Mouse (Mus musculus): ENCODE data around the gene Epn2. TPM values are rescaled to one million over a fixed set of nuclear protein-coding genes. Genes with fewer than 3 reads are reported as not detected.

Gene Epn2
- polyA plus RNA-seq, 1 experiment: 9.3 TPM

DNA sequence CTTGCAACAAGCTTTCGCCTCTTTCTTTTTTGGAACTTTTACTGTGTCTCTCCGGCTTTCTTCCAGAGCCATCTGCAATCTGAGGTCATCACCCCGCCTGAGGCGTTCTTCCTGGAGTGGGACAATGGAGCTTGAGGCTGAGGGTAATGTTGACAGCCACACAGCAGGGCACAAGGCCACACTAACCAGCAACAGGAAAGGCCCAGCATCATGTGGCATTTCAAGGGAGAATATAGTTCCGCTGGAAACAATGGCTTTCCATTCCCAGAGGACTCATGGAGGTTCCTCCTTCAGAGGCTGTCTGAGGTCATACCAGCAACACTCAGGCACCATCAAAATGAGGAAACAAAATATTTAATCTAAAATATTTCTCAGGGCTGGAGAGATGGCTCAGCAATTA is 45.9 kb downstream of the Epn2 start:
- H3K4me1 ChIP-seq (ENCODE audit: control insufficient read depth, insufficient read depth, insufficient read length): no peaks in the 10 kb centered on the region
- H3K27me3 ChIP-seq (ENCODE audit: control insufficient read depth, insufficient read depth, low read length): no peaks in the 10 kb centered on the region
- DNase-seq (ENCODE audit: low read depth in 1 of 2, low spot score in 2 of 2): no peak
- no peak overlapping the region for H3K4me3 ChIP-seq (ENCODE audit: extremely low read depth, insufficient read depth, insufficient read length)
- peak overlapping the region; percentile 51 for H3K27ac ChIP-seq (ENCODE audit: insufficient read depth, low read length)
- TF ChIP-seq CTCF (IDR thresholded peaks at IDR 0.05; ENCODE audit: extremely low read depth, insufficient read depth, insufficient read length, insufficient replicate concordance) (no peak), POLR2A (IDR thresholded peaks at IDR 0.05; ENCODE audit: low read depth, low read length) (no peak)
- H3K36me3 ChIP-seq (ENCODE audit: control insufficient read depth, insufficient read depth, low read length): no peaks in the 10 kb centered on the region
- WGBS: 82% methylated on average over 5 of the region's 5 CpGs

- no peaks in the 10 kb centered on the region for H3K27me3 ChIP-seq (ENCODE audit: control insufficient read depth, insufficient read depth, low read length)
- 91% methylated on average over 2 of the region's 2 CpGs for WGBS
- no peak overlapping the region for H3K27ac ChIP-seq (ENCODE audit: insufficient read depth, low read length)
- H3K36me3 ChIP-seq (ENCODE audit: control insufficient read depth, insufficient read depth, low read length): no peaks in the 10 kb centered on the region
- no peak for DNase-seq (ENCODE audit: low read depth in 1 of 2, low spot score in 2 of 2)
- TF ChIP-seq CTCF (IDR thresholded peaks at IDR 0.05; ENCODE audit: extremely low read depth, insufficient read depth, insufficient read length, insufficient replicate concordance): no peak
- TF ChIP-seq POLR2A (IDR thresholded peaks at IDR 0.05; ENCODE audit: low read depth, low read length): no peak
- no peaks in the 10 kb centered on the region for H3K4me1 ChIP-seq (ENCODE audit: control insufficient read depth, insufficient read depth, insufficient read length)
- no peak overlapping the region for H3K4me3 ChIP-seq (ENCODE audit: extremely low read depth, insufficient read depth, insufficient read length)
These were observed 46.7 kb downstream of the Epn2 start for GRCm38 (mm10) chr11:61532820-61533219.

DNA sequence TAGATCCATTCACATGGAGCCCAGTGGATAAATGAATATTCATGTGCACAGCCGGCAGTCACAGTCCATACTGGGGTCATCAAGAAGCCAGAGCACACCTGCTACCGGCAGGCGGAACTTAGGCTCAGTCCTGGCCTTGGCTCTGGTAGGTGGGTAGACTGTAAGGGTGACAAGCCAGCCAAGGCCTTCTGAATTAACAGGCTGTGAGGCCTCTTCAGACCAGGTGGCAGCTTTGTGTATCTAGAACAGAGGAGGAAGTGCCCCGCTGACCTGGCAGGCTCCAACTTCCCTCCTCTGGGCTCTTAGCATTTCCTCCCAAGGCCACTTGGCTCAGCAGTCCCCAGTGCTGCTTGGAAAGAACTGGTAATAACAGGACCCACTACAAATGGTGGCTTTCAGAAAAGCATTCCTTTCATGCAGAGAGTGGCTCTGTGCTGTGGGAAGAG is 50.2 kb downstream of the Epn2 start:
- 38% methylated on average over 4 of the region's 4 CpGs for WGBS
- H3K27me3 ChIP-seq (ENCODE audit: control insufficient read depth, insufficient read depth, low read length): no peaks in the 10 kb centered on the region
- peak in 1 of 2 experiments; percentile 6 for DNase-seq (ENCODE audit: low read depth in 1 of 2, low spot score in 2 of 2)

GRCm38 (mm10) chr11:61526872-61527271 is 52.6 kb downstream of the Epn2 start:
- 80% methylated on average over 1 of the region's 1 CpGs for WGBS
- Histone ChIP-seq H3K27ac (ENCODE audit: insufficient read depth, low read length) (no peak overlapping the region), H3K4me1 (ENCODE audit: control insufficient read depth, insufficient read depth, insufficient read length) (no peaks in the 10 kb centered on the region), H3K4me3 (ENCODE audit: extremely low read depth, insufficient read depth, insufficient read length) (no peak overlapping the region), H3K27me3 (ENCODE audit: control insufficient read depth, insufficient read depth, low read length) (no peaks in the 10 kb centered on the region), H3K36me3 (ENCODE audit: control insufficient read depth, insufficient read depth, low read length) (no peaks in the 10 kb centered on the region)
- TF ChIP-seq POLR2A (IDR thresholded peaks at IDR 0.05; ENCODE audit: low read depth, low read length) (no peak), CTCF (IDR thresholded peaks at IDR 0.05; ENCODE audit: extremely low read depth, insufficient read depth, insufficient read length, insufficient replicate concordance) (no peak)
- DNase-seq (ENCODE audit: low read depth in 1 of 2, low spot score in 2 of 2): no peak

More for the DNA sequence above, 50.2 kb downstream of the Epn2 start:
- TF ChIP-seq CTCF (IDR thresholded peaks at IDR 0.05; ENCODE audit: extremely low read depth, insufficient read depth, insufficient read length, insufficient replicate concordance) (no peak), POLR2A (IDR thresholded peaks at IDR 0.05; ENCODE audit: low read depth, low read length) (no peak)
- Histone ChIP-seq H3K36me3 (ENCODE audit: control insufficient read depth, insufficient read depth, low read length) (no peaks in the 10 kb centered on the region), H3K4me3 (ENCODE audit: extremely low read depth, insufficient read depth, insufficient read length) (no peak overlapping the region), H3K27ac (ENCODE audit: insufficient read depth, low read length) (0 out of 2 replicates have a peak overlapping the region, but pooled peaks have one; percentile 20), H3K4me1 (ENCODE audit: control insufficient read depth, insufficient read depth, insufficient read length) (no peaks in the 10 kb centered on the region)

- H3K36me3 ChIP-seq (ENCODE audit: control insufficient read depth, insufficient read depth, low read length): no peaks in the 10 kb centered on the region
- no peak for DNase-seq (ENCODE audit: low read depth in 1 of 2, low spot score in 2 of 2)
- H3K4me3 ChIP-seq (ENCODE audit: extremely low read depth, insufficient read depth, insufficient read length): no peak overlapping the region
- H3K4me1 ChIP-seq (ENCODE audit: control insufficient read depth, insufficient read depth, insufficient read length): no peaks in the 10 kb centered on the region
- H3K27ac ChIP-seq (ENCODE audit: insufficient read depth, low read length): no peak overlapping the region
- no peaks in the 10 kb centered on the region for H3K27me3 ChIP-seq (ENCODE audit: control insufficient read depth, insufficient read depth, low read length)
- WGBS: 84% methylated on average over 3 of the region's 3 CpGs
- TF ChIP-seq CTCF (IDR thresholded peaks at IDR 0.05; ENCODE audit: extremely low read depth, insufficient read depth, insufficient read length, insufficient replicate concordance) (no peak), POLR2A (IDR thresholded peaks at IDR 0.05; ENCODE audit: low read depth, low read length) (no peak)
These were observed 59.9 kb downstream of the Epn2 start for GRCm38 (mm10) chr11:61519484-61520107.

DNA sequence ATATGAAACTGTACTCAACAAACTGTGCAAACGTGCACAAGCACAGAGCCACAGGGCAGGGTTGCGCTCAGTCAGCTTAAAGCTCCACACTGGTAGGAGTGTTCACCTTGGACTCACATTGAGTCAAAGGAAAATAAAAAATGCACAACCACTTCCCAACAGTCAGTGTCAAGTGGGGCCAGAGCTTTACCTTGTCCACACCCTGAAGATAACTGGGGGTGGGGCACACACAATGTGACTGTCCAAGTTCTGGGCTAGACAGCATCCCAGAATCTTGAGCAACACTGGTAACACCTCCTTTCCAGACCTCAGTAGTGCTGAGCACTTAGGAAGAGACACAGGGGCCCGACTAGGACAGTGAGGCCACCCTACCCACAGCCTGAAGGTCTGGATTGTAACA is 60.6 kb downstream of the Epn2 start:
- WGBS: 90% methylated on average over 3 of the region's 3 CpGs

GRCm38 (mm10) chr11:61517971-61518370 is 61.5 kb downstream of the Epn2 start:
- Histone ChIP-seq H3K4me1 (ENCODE audit: control insufficient read depth, insufficient read depth, insufficient read length) (no peaks in the 10 kb centered on the region), H3K27ac (ENCODE audit: insufficient read depth, low read length) (no peak overlapping the region), H3K27me3 (ENCODE audit: control insufficient read depth, insufficient read depth, low read length) (no peaks in the 10 kb centered on the region), H3K4me3 (ENCODE audit: extremely low read depth, insufficient read depth, insufficient read length) (no peak overlapping the region), H3K36me3 (ENCODE audit: control insufficient read depth, insufficient read depth, low read length) (no peaks in the 10 kb centered on the region)
- TF ChIP-seq POLR2A (IDR thresholded peaks at IDR 0.05; ENCODE audit: low read depth, low read length) (no peak), CTCF (IDR thresholded peaks at IDR 0.05; ENCODE audit: extremely low read depth, insufficient read depth, insufficient read length, insufficient replicate concordance) (no peak)
- 42% methylated on average over 1 of the region's 1 CpGs for WGBS
- no peak for DNase-seq (ENCODE audit: low read depth in 1 of 2, low spot score in 2 of 2)

More for the DNA sequence above, 60.6 kb downstream of the Epn2 start:
- Histone ChIP-seq H3K36me3 (ENCODE audit: control insufficient read depth, insufficient read depth, low read length) (no peaks in the 10 kb centered on the region), H3K27ac (ENCODE audit: insufficient read depth, low read length) (no peak overlapping the region), H3K4me1 (ENCODE audit: control insufficient read depth, insufficient read depth, insufficient read length) (no peaks in the 10 kb centered on the region), H3K4me3 (ENCODE audit: extremely low read depth, insufficient read depth, insufficient read length) (no peak overlapping the region), H3K27me3 (ENCODE audit: control insufficient read depth, insufficient read depth, low read length) (no peaks in the 10 kb centered on the region)
- no peak for TF ChIP-seq POLR2A (IDR thresholded peaks at IDR 0.05; ENCODE audit: low read depth, low read length)
- no peak for TF ChIP-seq CTCF (IDR thresholded peaks at IDR 0.05; ENCODE audit: extremely low read depth, insufficient read depth, insufficient read length, insufficient replicate concordance)
- DNase-seq (ENCODE audit: low read depth in 1 of 2, low spot score in 2 of 2): no peak
